Mouse (Mus musculus) ES-Bruce4 (cell line): Measurements from ENCODE around the gene Nutf2-ps1. TPM values are rescaled to one million over a fixed set of nuclear protein-coding genes. Genes with fewer than 3 reads are reported as not detected.
A peak's percentile ranks its signal among the peaks of the same experiment; 100 is the strongest.
"Not testable (repeated sequence)": the region's sequence is repeated elsewhere in the genome, so short reads cannot be mapped to it uniquely, and the experiment has no call there.

Source experiments
- H3K27ac ChIP-seq: 2 replicates; pipeline ENCODE4 v1.5.1; 2012; ENCODE audit warnings: low read length, inconsistent platforms; ENCODE audit not compliant: insufficient read depth
- H3K27me3 ChIP-seq: 2 replicates; pipeline ENCODE4 v1.6.1; 2012; ENCODE audit warnings: mild to moderate bottlenecking, low read length, inconsistent platforms; ENCODE audit not compliant: control insufficient read depth, poor library complexity, insufficient read depth, severe bottlenecking
- H3K36me3 ChIP-seq: 2 replicates; pipeline ENCODE4 v1.6.1; 2012; ENCODE audit warnings: inconsistent platforms, mild to moderate bottlenecking, low read length, moderate library complexity; ENCODE audit not compliant: control insufficient read depth, poor library complexity, insufficient read depth, severe bottlenecking
- H3K4me1 ChIP-seq: one replicate; pipeline ENCODE4 v1.8.1; 2011; ENCODE audit warnings: low read length; ENCODE audit not compliant: control insufficient read depth, insufficient read depth
- H3K4me3 ChIP-seq: 2 replicates; pipeline ENCODE4 v1.5.1; 2011; ENCODE audit warnings: low read depth, mild to moderate bottlenecking, low read length
- H3K9ac ChIP-seq: 2 replicates; pipeline ENCODE4 v1.6.1; 2012; ENCODE audit warnings: low read depth, mild to moderate bottlenecking, inconsistent platforms; ENCODE audit not compliant: poor library complexity, severe bottlenecking
- H3K9me3 ChIP-seq: replicated peaks from 2 replicates; pipeline ENCODE4 v1.6.1; 2012; ENCODE audit warnings: mild to moderate bottlenecking, low read length, inconsistent platforms; ENCODE audit not compliant: control insufficient read depth, poor library complexity, insufficient read depth, severe bottlenecking
- CTCF ChIP-seq: IDR thresholded peaks from one replicate; pipeline ENCODE4 v1.8.1; 2011; ENCODE audit warnings: low read depth, low read length
- EP300 ChIP-seq: IDR thresholded peaks from 2 replicates; pipeline ENCODE4 v1.6.1; 2011; ENCODE audit warnings: low read depth, low read length; ENCODE audit not compliant: insufficient read depth
- POLR2A ChIP-seq: IDR thresholded peaks from one replicate; pipeline ENCODE4 v1.8.1; 2011; ENCODE audit warnings: low read length; ENCODE audit not compliant: insufficient read depth
- polyA plus RNA-seq: library from polyadenylated mRNA; stranded (reverse); fragments of >200 nt; gene quantifications from 2 replicates; pipeline ENCODE4 v1.2.4, GENCODE M21; 2011; ENCODE audit warnings: low read depth; ENCODE audit not compliant: missing spikeins, insufficient read depth, insufficient read length

The Nutf2-ps1 gene
- polyA plus RNA-seq, 1 experiment: 422 TPM

GRCm38 (mm10) chr19:53599757-53600539 lies 11.1 kb upstream of the Nutf2-ps1 start, which contains the start of gene Smc3:
Smc3 (plus strand) TSS chr19:53600398.
- Histone ChIP-seq H3K27me3 (no peaks in the 10 kb centered on the region), H3K9ac (peak within 1 kb of the TSS; percentile 96), H3K4me3 (peak within 1 kb of the TSS; percentile 95), H3K36me3 (peaks cover 16% of the 10 kb centered on the region), H3K27ac (peak within 1 kb of the TSS; percentile 52; the same call in 1 of the 2 replicates), H3K9me3 (peaks cover 12% of the 10 kb centered on the region), H3K4me1 (no peaks in the 10 kb centered on the region)
- TF ChIP-seq CTCF (peak; percentile 82), POLR2A (peak; percentile 96), EP300 (no peak)

DNA sequence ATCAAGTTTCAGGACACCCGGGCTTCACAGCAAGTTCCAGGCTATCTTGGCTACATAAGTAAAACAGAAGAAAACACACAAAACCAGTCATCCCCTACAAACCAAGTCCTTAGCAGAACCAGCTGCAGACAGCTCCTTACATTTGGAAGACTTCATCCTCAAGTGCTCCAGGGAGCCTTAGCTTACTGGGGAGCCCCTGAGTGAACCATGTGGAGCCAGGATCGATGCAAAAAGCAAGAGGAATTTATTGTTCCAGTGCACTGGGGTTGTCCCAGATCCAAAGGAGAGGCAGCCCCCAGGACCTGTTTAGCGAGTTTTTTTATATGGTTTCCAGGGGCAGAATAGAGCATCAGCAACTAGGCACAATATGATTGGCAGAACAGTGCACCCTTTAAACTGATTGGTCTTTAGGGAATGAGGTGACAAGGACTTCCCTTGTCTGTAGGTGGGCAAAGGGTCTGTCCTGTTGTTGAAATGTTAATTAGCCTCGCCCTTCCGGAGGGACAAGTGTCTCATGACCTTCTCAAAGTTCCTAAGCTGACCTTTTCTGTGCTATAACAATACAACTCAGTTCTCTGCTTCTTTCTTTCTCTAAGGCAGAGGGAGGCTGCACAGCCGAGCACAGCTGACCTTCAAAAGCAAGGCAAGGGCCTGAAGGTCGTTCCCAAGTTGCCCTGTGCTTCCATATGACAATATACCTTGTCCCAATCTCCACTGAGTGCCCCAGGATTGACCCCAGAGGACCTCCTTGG lies 8.0 kb upstream of the Nutf2-ps1 start:
- H3K4me1 ChIP-seq: no peaks in the 10 kb centered on the region
- no peaks in the 10 kb centered on the region for H3K27me3 ChIP-seq
- no peak overlapping the region for H3K4me3 ChIP-seq
- no peak overlapping the region for H3K9ac ChIP-seq
- TF ChIP-seq POLR2A (no peak), EP300 (peak; percentile 79; the same call in 1 of the 2 replicates), CTCF (no peak)
- peak overlapping the region; percentile 83 for H3K27ac ChIP-seq
- peaks cover 15% of the 10 kb centered on the region for H3K9me3 ChIP-seq
- H3K36me3 ChIP-seq: peaks cover 2% of the 10 kb centered on the region; the same call in 1 of the 2 replicates

DNA sequence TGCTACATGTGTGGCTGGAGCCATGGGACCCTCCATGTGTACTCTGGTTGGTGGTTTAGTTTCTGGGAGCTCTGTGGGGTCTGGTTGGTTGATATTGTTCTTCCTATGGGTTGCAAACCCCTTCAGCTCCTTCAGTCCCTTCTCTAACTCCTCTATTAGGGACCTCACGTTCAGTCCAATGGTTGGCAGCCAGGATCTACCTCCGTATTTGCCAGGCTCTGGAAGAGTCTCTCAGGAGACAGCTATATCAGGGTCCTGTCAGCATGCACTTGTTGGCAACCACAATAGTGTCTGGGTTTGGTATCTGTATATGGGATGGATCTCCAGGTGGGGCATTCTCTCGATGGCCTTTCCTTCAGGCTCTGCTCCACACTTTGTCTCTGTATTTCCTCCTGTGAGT lies 1.2 kb downstream of the Nutf2-ps1 start:
- not testable (repeated sequence) for H3K27me3 ChIP-seq, H3K4me3 ChIP-seq, H3K9ac ChIP-seq, H3K36me3 ChIP-seq, H3K27ac ChIP-seq, H3K4me1 ChIP-seq
- H3K9me3 ChIP-seq: peaks cover 26% of the 10 kb centered on the region

DNA sequence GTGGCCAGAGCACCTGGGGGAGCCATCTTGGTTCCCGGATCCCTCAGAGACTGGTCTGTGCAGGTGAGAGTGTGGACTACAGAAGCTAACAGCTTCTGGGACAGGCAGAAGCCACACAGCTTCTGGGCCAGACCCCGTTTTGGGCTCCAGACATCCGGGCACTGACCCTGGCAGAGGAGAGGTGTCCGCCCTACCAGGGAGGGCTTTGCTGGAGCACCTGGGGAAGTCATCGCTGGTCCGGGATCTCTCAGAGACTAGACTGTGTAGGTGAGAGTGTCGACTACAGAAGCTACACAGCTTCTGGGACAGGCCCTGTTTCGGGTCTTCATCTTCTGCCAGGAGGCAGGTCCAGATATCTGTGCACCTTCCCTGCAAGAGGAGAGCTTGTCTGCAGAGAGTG lies 8.6 kb downstream of the Nutf2-ps1 start:
- not testable (repeated sequence) for H3K4me3 ChIP-seq, H3K27me3 ChIP-seq, H3K27ac ChIP-seq, H3K4me1 ChIP-seq, H3K36me3 ChIP-seq, H3K9ac ChIP-seq
- H3K9me3 ChIP-seq: peaks cover 28% of the 10 kb centered on the region

DNA sequence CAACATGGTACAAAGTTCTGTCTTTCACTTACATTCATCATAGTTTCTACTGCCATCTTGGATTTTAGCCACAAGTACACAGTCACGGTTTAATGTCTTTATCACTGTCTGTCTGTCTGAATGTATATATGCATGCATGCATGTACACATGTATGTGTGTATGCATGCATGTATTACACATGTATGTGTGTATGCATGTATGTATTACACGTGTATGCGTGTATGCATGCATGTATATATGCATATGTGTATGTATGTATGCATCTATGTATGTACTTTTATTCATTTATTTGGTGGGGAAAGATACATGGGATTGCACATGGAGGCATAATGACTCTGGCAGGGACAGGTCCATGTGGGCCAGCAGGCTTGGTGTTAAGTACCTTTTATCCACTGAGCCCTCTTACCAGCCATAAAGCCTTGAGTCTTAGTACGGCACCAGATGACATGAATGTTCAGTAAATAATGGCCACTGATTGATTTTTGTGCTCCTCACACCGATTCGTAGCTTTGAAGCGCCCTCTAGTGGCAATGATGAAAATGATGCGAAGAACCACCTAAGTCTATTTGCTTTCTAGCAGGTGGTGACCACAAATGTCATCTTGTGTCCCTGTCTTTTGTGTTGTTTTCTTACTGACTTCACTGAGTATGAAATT lies 10.1 kb downstream of the Nutf2-ps1 start:
- Histone ChIP-seq H3K27ac (no peak overlapping the region), H3K36me3 (no peaks in the 10 kb centered on the region), H3K4me1 (peaks cover 5% of the 10 kb centered on the region), H3K27me3 (no peaks in the 10 kb centered on the region), H3K9me3 (peaks cover 14% of the 10 kb centered on the region), H3K9ac (no peak overlapping the region), H3K4me3 (no peak overlapping the region)
- TF ChIP-seq POLR2A: no peak
- TF ChIP-seq EP300: no peak
- TF ChIP-seq CTCF: no peak
